Mouse (Mus musculus): ENCODE results near the gene Ptprq. TPM values are rescaled to one million over a fixed set of nuclear protein-coding genes. Genes with fewer than 3 reads are reported as not detected.

Gene Ptprq
- polyA plus RNA-seq, 1 experiment from 2014 or later, result not detected

GRCm38 (mm10) chr10:107698716-107699115, 21.1 kb downstream of the Ptprq start:
- 75% methylated on average over 2 of the region's 2 CpGs for WGBS
- Histone ChIP-seq H3K9me3 (replicated peaks) (no peaks in the 10 kb centered on the region), H3K27ac (replicated peaks) (no peak overlapping the region), H3K4me3 (no peak overlapping the region), H3K36me3 (no peaks in the 10 kb centered on the region), H3K27me3 (ENCODE audit: low read depth, poor library complexity, severe bottlenecking) (no peaks in the 10 kb centered on the region), H3K4me1 (no peaks in the 10 kb centered on the region)
- DNase-seq (ENCODE audit: low spot score), result no peak

- no peak for DNase-seq (ENCODE audit: low spot score)
- H3K36me3 ChIP-seq, result no peaks in the 10 kb centered on the region
- WGBS, result 79% methylated on average over 5 of the region's 5 CpGs
- H3K27me3 ChIP-seq (ENCODE audit: low read depth, poor library complexity, severe bottlenecking), result no peaks in the 10 kb centered on the region
- H3K9me3 ChIP-seq (replicated peaks), result no peaks in the 10 kb centered on the region
- no peak overlapping the region for H3K27ac ChIP-seq (replicated peaks)
- no peak overlapping the region for H3K4me3 ChIP-seq
- no peaks in the 10 kb centered on the region for H3K4me1 ChIP-seq
These were observed 22.7 kb downstream of the Ptprq start for GRCm38 (mm10) chr10:107697177-107697576.

GRCm38 (mm10) chr10:107687382-107687781, 32.5 kb downstream of the Ptprq start:
- Histone ChIP-seq H3K36me3 (no peaks in the 10 kb centered on the region), H3K4me3 (no peak overlapping the region), H3K9me3 (replicated peaks) (no peaks in the 10 kb centered on the region), H3K27me3 (ENCODE audit: low read depth, poor library complexity, severe bottlenecking) (no peaks in the 10 kb centered on the region), H3K4me1 (no peaks in the 10 kb centered on the region), H3K27ac (replicated peaks) (no peak overlapping the region)
- WGBS, result 85% methylated on average over 6 of the region's 6 CpGs
- DNase-seq (ENCODE audit: low spot score), result no peak

GRCm38 (mm10) chr10:107675994-107676393, 43.9 kb downstream of the Ptprq start:
- no peaks in the 10 kb centered on the region for H3K36me3 ChIP-seq
- no peak for DNase-seq (ENCODE audit: low spot score)
- H3K4me1 ChIP-seq, result no peaks in the 10 kb centered on the region
- H3K9me3 ChIP-seq (replicated peaks), result no peaks in the 10 kb centered on the region
- no peaks in the 10 kb centered on the region for H3K27me3 ChIP-seq (ENCODE audit: low read depth, poor library complexity, severe bottlenecking)
- H3K4me3 ChIP-seq, result no peak overlapping the region
- H3K27ac ChIP-seq (replicated peaks), result no peak overlapping the region
- 64% methylated on average over 1 of the region's 1 CpGs for WGBS

- H3K4me3 ChIP-seq, result no peak overlapping the region
- no peaks in the 10 kb centered on the region for H3K36me3 ChIP-seq
- no peak for DNase-seq (ENCODE audit: low spot score)
- no peaks in the 10 kb centered on the region for H3K9me3 ChIP-seq (replicated peaks)
- H3K4me1 ChIP-seq, result no peaks in the 10 kb centered on the region
- H3K27me3 ChIP-seq (ENCODE audit: low read depth, poor library complexity, severe bottlenecking), result no peaks in the 10 kb centered on the region
- no peak overlapping the region for H3K27ac ChIP-seq (replicated peaks)
- 86% methylated on average over 4 of the region's 4 CpGs for WGBS
These were observed 51.3 kb downstream of the Ptprq start for GRCm38 (mm10) chr10:107668374-107669094.

GRCm38 (mm10) chr10:107662372-107663065, 57.3 kb downstream of the Ptprq start:
- peak; percentile 15 for DNase-seq (ENCODE audit: low spot score)
- Histone ChIP-seq H3K27me3 (ENCODE audit: low read depth, poor library complexity, severe bottlenecking) (no peaks in the 10 kb centered on the region), H3K4me1 (no peaks in the 10 kb centered on the region), H3K4me3 (no peak overlapping the region), H3K27ac (replicated peaks) (no peak overlapping the region), H3K9me3 (replicated peaks) (no peaks in the 10 kb centered on the region), H3K36me3 (no peaks in the 10 kb centered on the region)
- 65% methylated on average over 5 of the region's 5 CpGs for WGBS

GRCm38 (mm10) chr10:107661970-107662369, 57.9 kb downstream of the Ptprq start:
- Histone ChIP-seq H3K27ac (replicated peaks) (no peak overlapping the region), H3K4me3 (no peak overlapping the region), H3K4me1 (no peaks in the 10 kb centered on the region), H3K27me3 (ENCODE audit: low read depth, poor library complexity, severe bottlenecking) (no peaks in the 10 kb centered on the region), H3K9me3 (replicated peaks) (no peaks in the 10 kb centered on the region), H3K36me3 (no peaks in the 10 kb centered on the region)
- no peak for DNase-seq (ENCODE audit: low spot score)
- 89% methylated on average over 3 of the region's 3 CpGs for WGBS

GRCm38 (mm10) chr10:107659141-107659540, 60.7 kb downstream of the Ptprq start:
- H3K36me3 ChIP-seq, result no peaks in the 10 kb centered on the region
- no peak overlapping the region for H3K4me3 ChIP-seq
- WGBS, result 86% methylated on average over 2 of the region's 2 CpGs
- no peaks in the 10 kb centered on the region for H3K4me1 ChIP-seq
- H3K27me3 ChIP-seq (ENCODE audit: low read depth, poor library complexity, severe bottlenecking), result no peaks in the 10 kb centered on the region
- H3K9me3 ChIP-seq (replicated peaks), result no peaks in the 10 kb centered on the region
- no peak overlapping the region for H3K27ac ChIP-seq (replicated peaks)
- DNase-seq (ENCODE audit: low spot score), result no peak

GRCm38 (mm10) chr10:107649687-107650086, 70.2 kb downstream of the Ptprq start:
- no peak for DNase-seq (ENCODE audit: low spot score)
- H3K9me3 ChIP-seq (replicated peaks), result no peaks in the 10 kb centered on the region
- no peaks in the 10 kb centered on the region for H3K36me3 ChIP-seq
- no peak overlapping the region for H3K4me3 ChIP-seq
- whole genome bisulfite sequencing, result 94% methylated on average over 2 of the region's 2 CpGs
- no peak overlapping the region for H3K27ac ChIP-seq (replicated peaks)
- no peaks in the 10 kb centered on the region for H3K4me1 ChIP-seq
- no peaks in the 10 kb centered on the region for H3K27me3 ChIP-seq (ENCODE audit: low read depth, poor library complexity, severe bottlenecking)

GRCm38 (mm10) chr10:107628104-107628503, 91.7 kb downstream of the Ptprq start:
- no peaks in the 10 kb centered on the region for H3K9me3 ChIP-seq (replicated peaks)
- WGBS, result 84% methylated on average over 3 of the region's 3 CpGs
- no peaks in the 10 kb centered on the region for H3K27me3 ChIP-seq (ENCODE audit: low read depth, poor library complexity, severe bottlenecking)
- no peak overlapping the region for H3K4me3 ChIP-seq
- no peaks in the 10 kb centered on the region for H3K36me3 ChIP-seq
- no peaks in the 10 kb centered on the region for H3K4me1 ChIP-seq
- no peak overlapping the region for H3K27ac ChIP-seq (replicated peaks)
- DNase-seq (ENCODE audit: low spot score), result no peak

GRCm38 (mm10) chr10:107626648-107627047, 93.2 kb downstream of the Ptprq start:
- Histone ChIP-seq H3K4me3 (no peak overlapping the region), H3K27me3 (ENCODE audit: low read depth, poor library complexity, severe bottlenecking) (no peaks in the 10 kb centered on the region), H3K36me3 (no peaks in the 10 kb centered on the region), H3K9me3 (replicated peaks) (no peaks in the 10 kb centered on the region), H3K4me1 (no peaks in the 10 kb centered on the region), H3K27ac (replicated peaks) (no peak overlapping the region)
- no peak for DNase-seq (ENCODE audit: low spot score)
- WGBS, result 83% methylated on average over 1 of the region's 1 CpGs

- Histone ChIP-seq H3K36me3 (no peaks in the 10 kb centered on the region), H3K9me3 (replicated peaks) (no peaks in the 10 kb centered on the region), H3K27ac (replicated peaks) (no peak overlapping the region), H3K4me3 (no peak overlapping the region), H3K4me1 (no peaks in the 10 kb centered on the region), H3K27me3 (ENCODE audit: low read depth, poor library complexity, severe bottlenecking) (no peaks in the 10 kb centered on the region)
- WGBS, result 89% methylated on average over 4 of the region's 4 CpGs
- DNase-seq (ENCODE audit: low spot score), result no peak
These were observed 95.6 kb downstream of the Ptprq start for GRCm38 (mm10) chr10:107624211-107624610.

GRCm38 (mm10) chr10:107615460-107615859, 104.4 kb downstream of the Ptprq start:
- no peak for DNase-seq (ENCODE audit: low spot score)
- 41% methylated on average over 2 of the region's 2 CpGs for WGBS

More at GRCm38 (mm10) chr10:107615460-107615859, 104.4 kb downstream of the Ptprq start:
- Histone ChIP-seq H3K9me3 (replicated peaks) (no peaks in the 10 kb centered on the region), H3K4me3 (no peak overlapping the region), H3K36me3 (no peaks in the 10 kb centered on the region), H3K27ac (replicated peaks) (no peak overlapping the region), H3K4me1 (no peaks in the 10 kb centered on the region), H3K27me3 (ENCODE audit: low read depth, poor library complexity, severe bottlenecking) (no peaks in the 10 kb centered on the region)

All from midbrain, embryonic 10.5 days (tissue).